Mouse (Mus musculus) liver, adult 2 months (tissue): ENCODE measurements around the gene Nol4l.

Experiments used
- CTCF ChIP-seq: fragments of 200-500 bp; IDR thresholded peaks from 2 replicates; pipeline ENCODE4 v1.5.1; 2011; ENCODE audit warnings: low read depth, low read length, control low read depth
- POLR2A ChIP-seq: fragments of 200-500 bp; IDR thresholded peaks from 2 replicates; pipeline ENCODE4 v1.6.1; 2011; ENCODE audit warnings: low read length, control low read depth; ENCODE audit not compliant: insufficient read depth; ENCODE audit errors: extremely low read depth

GRCm38 (mm10) chr2:153481861-153482120 lies 48.0 kb downstream of the Nol4l start:
- no peak for TF ChIP-seq CTCF
- TF ChIP-seq POLR2A: no peak
